Mouse (Mus musculus) bone marrow macrophage, adult 2 months (primary cell): ENCODE results near the gene Chrm5.

Experiments
- CTCF ChIP-seq: IDR thresholded peaks from 2 replicates; pipeline ENCODE4 v1.5.1; 2012; ENCODE audit warnings: low read depth, mild to moderate bottlenecking, low read length, moderate library complexity
- POLR2A ChIP-seq: IDR thresholded peaks from 2 replicates; pipeline ENCODE4 v1.6.1; 2012; ENCODE audit warnings: mild to moderate bottlenecking, low read depth, low read length, borderline replicate concordance

DNA sequence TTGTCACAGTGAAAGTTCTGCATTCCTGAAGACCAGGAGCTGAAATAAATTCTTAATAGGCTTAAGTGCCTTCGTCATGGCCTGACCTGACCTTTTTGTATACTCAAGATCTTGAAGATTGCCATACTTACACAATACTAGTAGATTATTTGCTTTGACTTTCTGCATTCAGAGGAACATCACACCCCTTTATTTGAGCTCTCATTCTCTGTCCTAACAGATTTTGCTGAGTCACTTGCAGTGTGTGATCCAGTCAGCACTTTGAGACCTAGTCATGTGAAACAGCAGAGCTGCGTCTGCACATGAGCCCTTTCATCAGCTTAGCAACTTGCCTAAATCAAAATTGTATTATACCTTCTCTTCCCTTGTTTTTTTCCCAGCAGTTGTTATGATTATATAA is 47.2 kb downstream of the Chrm5 start:
- TF ChIP-seq CTCF, result no peak
- TF ChIP-seq POLR2A, result no peak
